Mouse (Mus musculus) olfactory bulb, adult 2 months (tissue): ENCODE results near the gene Slc6a21.

Experiments
- CTCF ChIP-seq: fragments of 200-500 bp; IDR thresholded peaks from 2 replicates; pipeline ENCODE4 v1.5.1; 2012; ENCODE audit warnings: low read depth, mild to moderate bottlenecking, low read length, moderate library complexity; ENCODE audit not compliant: insufficient read depth
- POLR2A ChIP-seq: fragments of 200-500 bp; IDR thresholded peaks from 2 replicates; pipeline ENCODE4 v1.6.1; 2012; ENCODE audit warnings: mild to moderate bottlenecking, low read depth, low read length, moderate library complexity; ENCODE audit not compliant: insufficient read depth

DNA sequence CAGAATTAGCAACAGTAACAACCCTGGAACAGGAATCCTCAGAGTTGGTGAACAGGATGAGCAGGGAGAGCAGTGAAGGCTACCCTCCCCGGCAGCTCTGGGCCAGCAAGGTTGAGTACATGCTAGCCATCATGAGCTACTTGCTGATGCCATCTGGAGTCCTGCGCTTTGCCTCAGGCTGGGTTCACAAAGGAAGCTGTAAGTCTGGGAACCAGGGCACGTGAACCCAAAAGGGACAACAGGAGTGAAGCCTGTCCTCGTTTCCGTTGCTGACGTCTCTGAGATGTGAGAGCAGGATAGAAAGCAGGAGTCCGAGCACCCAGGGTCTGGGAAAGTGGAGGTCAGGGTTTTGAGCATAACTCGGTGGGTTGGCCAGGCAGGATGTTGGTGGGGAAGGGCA, 18.0 kb upstream of the Slc6a21 start:
- TF ChIP-seq CTCF = no peak
- no peak for TF ChIP-seq POLR2A
